Mouse (Mus musculus) MEL (cell line): ENCODE results near the gene Numa1. TPM values are rescaled to one million over a fixed set of nuclear protein-coding genes. Genes with fewer than 3 reads are reported as not detected.

Experiments used
- DNase-seq: peaks from one replicate; pipeline ENCODE4 v3.0.0; 2011; ENCODE audit warnings: low read depth, low spot score
- H3K27ac ChIP-seq: 2 replicates; pipeline ENCODE4 v1.5.1; 2012; ENCODE audit warnings: low read depth, mild to moderate bottlenecking, control low read depth, low read length, moderate library complexity; ENCODE audit not compliant: control insufficient read depth
- H3K27me3 ChIP-seq, 2 experiments: fragments of 150-350 bp in 1 of 2; sonication (generic) in 1 of 2; 2 replicates each; pipeline ENCODE4 v1.6.1; 2012; ENCODE audit warnings: low read length in 2 of 2, mild to moderate bottlenecking in 2 of 2, improper control_type of control experiment in 1 of 2, moderate library complexity in 1 of 2; ENCODE audit not compliant: insufficient read depth in 2 of 2, control insufficient read depth in 1 of 2
- H3K36me3 ChIP-seq, 2 experiments: 2 replicates each; pipeline ENCODE4 v1.6.1; 2012 to 2014; ENCODE audit warnings: low read length in 2 of 2, improper control_type of control experiment in 1 of 2, inconsistent platforms in 1 of 2, mild to moderate bottlenecking in 1 of 2; ENCODE audit not compliant: insufficient read depth in 2 of 2, control insufficient read depth in 1 of 2
- H3K4me1 ChIP-seq, 2 experiments: fragments of 150-350 bp in 1 of 2; sonication (generic) in 1 of 2; 2 replicates each; pipeline ENCODE4 v1.6.1; 2012; ENCODE audit warnings: low read length in 2 of 2, improper control_type of control experiment in 1 of 2, mild to moderate bottlenecking in 1 of 2; ENCODE audit not compliant: insufficient read depth in 2 of 2, control insufficient read depth in 1 of 2
- H3K4me3 ChIP-seq, 2 experiments: fragments of 150-350 bp in 1 of 2; sonication (generic) in 1 of 2; 2 replicates each; pipeline ENCODE4 v1.5.1; 2012; ENCODE audit warnings: low read depth in 2 of 2, low read length in 2 of 2, mild to moderate bottlenecking in 2 of 2, moderate library complexity in 2 of 2, control low read depth in 1 of 2, improper control_type of control experiment in 1 of 2; ENCODE audit not compliant: control insufficient read depth in 1 of 2, insufficient read depth in 1 of 2
- H3K79me2 ChIP-seq: 2 replicates; pipeline ENCODE4 v1.6.1; 2012; ENCODE audit warnings: mild to moderate bottlenecking, low read length, moderate library complexity; ENCODE audit not compliant: control insufficient read depth, poor library complexity, insufficient read depth
- H3K9ac ChIP-seq: 2 replicates; pipeline ENCODE4 v1.6.1; 2012; ENCODE audit warnings: low read depth, mild to moderate bottlenecking, control low read depth, low read length, moderate library complexity; ENCODE audit not compliant: control insufficient read depth, poor library complexity, severe bottlenecking
- H3K9me3 ChIP-seq: fragments of 150-350 bp; sonication (generic); replicated peaks from 2 replicates; pipeline ENCODE4 v1.6.1; 2012; ENCODE audit warnings: mild to moderate bottlenecking, low read length, improper control_type of control experiment, moderate library complexity; ENCODE audit not compliant: insufficient read depth
- BHLHE40 ChIP-seq: IDR thresholded peaks from 2 replicates; pipeline ENCODE4 v1.6.1; 2012; ENCODE audit warnings: low read depth, mild to moderate bottlenecking, inconsistent platforms, low read length, improper control_type of control experiment, borderline replicate concordance
- CHD1 ChIP-seq: IDR thresholded peaks from 2 replicates; pipeline ENCODE4 v1.6.1; 2012; ENCODE audit warnings: low read depth, mild to moderate bottlenecking, inconsistent platforms, low read length, improper control_type of control experiment
- ETS1 ChIP-seq: IDR thresholded peaks from 2 replicates; pipeline ENCODE4 v1.6.1; 2012; ENCODE audit warnings: low read depth, mild to moderate bottlenecking, inconsistent platforms, low read length, improper control_type of control experiment, moderate library complexity
- JUND ChIP-seq: IDR thresholded peaks from 2 replicates; pipeline ENCODE4 v1.6.1; 2011; ENCODE audit warnings: low read depth, mild to moderate bottlenecking, improper control_type of control experiment, low read length
- MAX ChIP-seq: IDR thresholded peaks from 2 replicates; pipeline ENCODE4 v1.6.1; 2011; ENCODE audit warnings: low read length, improper control_type of control experiment
- MAZ ChIP-seq: IDR thresholded peaks from 2 replicates; pipeline ENCODE4 v1.6.1; 2012; ENCODE audit warnings: low read depth, mild to moderate bottlenecking, inconsistent platforms, low read length, improper control_type of control experiment
- MXI1 ChIP-seq: IDR thresholded peaks from 2 replicates; pipeline ENCODE4 v1.6.1; 2011; ENCODE audit warnings: mild to moderate bottlenecking, low read depth, low read length, improper control_type of control experiment
- MYB ChIP-seq: IDR thresholded peaks from 2 replicates; pipeline ENCODE4 v1.6.1; 2011; ENCODE audit warnings: mild to moderate bottlenecking, low read depth, low read length, improper control_type of control experiment
- MYC ChIP-seq: IDR thresholded peaks from 2 replicates; pipeline ENCODE4 v1.6.1; 2011; ENCODE audit warnings: low read depth, mild to moderate bottlenecking, low read length, improper control_type of control experiment, moderate library complexity
- NELFE ChIP-seq: IDR thresholded peaks from 2 replicates; pipeline ENCODE4 v1.6.1; 2011; ENCODE audit warnings: low read depth, low read length, improper control_type of control experiment
- NRF1 ChIP-seq: IDR thresholded peaks from 2 replicates; pipeline ENCODE4 v1.6.1; 2014; ENCODE audit warnings: low read depth, mild to moderate bottlenecking, inconsistent platforms, low read length, improper control_type of control experiment, moderate library complexity; ENCODE audit not compliant: poor library complexity, insufficient read depth, severe bottlenecking
- POLR2AphosphoS5 ChIP-seq: IDR thresholded peaks from 2 replicates; pipeline ENCODE4 v1.6.1; 2012; ENCODE audit warnings: low read depth, borderline replicate concordance, mild to moderate bottlenecking, inconsistent platforms, low read length, moderate library complexity, mixed read lengths
- SIN3A ChIP-seq: IDR thresholded peaks from 2 replicates; pipeline ENCODE4 v1.6.1; 2012; ENCODE audit warnings: low read length, improper control_type of control experiment, inconsistent platforms
- SMC3 ChIP-seq: IDR thresholded peaks from 2 replicates; pipeline ENCODE4 v1.6.1; 2011; ENCODE audit warnings: low read depth, low read length, improper control_type of control experiment
- TAL1 ChIP-seq: IDR thresholded peaks from 2 replicates; pipeline ENCODE4 v1.6.1; 2012; ENCODE audit warnings: mild to moderate bottlenecking, inconsistent platforms, low read length, moderate library complexity, mixed read lengths
- TBP ChIP-seq: IDR thresholded peaks from 2 replicates; pipeline ENCODE4 v1.8.0; 2011; ENCODE audit warnings: low read depth, low read length, improper control_type of control experiment
- UBTF ChIP-seq: IDR thresholded peaks from 2 replicates; pipeline ENCODE4 v1.6.1; 2012; ENCODE audit warnings: low read depth, mild to moderate bottlenecking, inconsistent platforms, low read length, improper control_type of control experiment, moderate library complexity, borderline replicate concordance; ENCODE audit not compliant: insufficient read depth
- USF2 ChIP-seq, 2 experiments: IDR thresholded peaks; 2 replicates each; pipeline ENCODE4 v1.6.1; 2011 to 2012; ENCODE audit warnings: improper control_type of control experiment in 2 of 2, low read length in 2 of 2, borderline replicate concordance in 1 of 2, inconsistent platforms in 1 of 2, low read depth in 1 of 2, mild to moderate bottlenecking in 1 of 2; ENCODE audit not compliant: insufficient read depth in 1 of 2
- ZMIZ1 ChIP-seq: IDR thresholded peaks from 2 replicates; pipeline ENCODE4 v1.6.1; 2012; ENCODE audit warnings: low read depth, mild to moderate bottlenecking, inconsistent platforms, low read length, improper control_type of control experiment, moderate library complexity
- polyA plus RNA-seq, 2 experiments: library from polyadenylated mRNA; stranded (reverse) in 1 of 2; unstranded in 1 of 2; fragments of >175 nt in 1 of 2; fragments of >200 nt in 1 of 2; gene quantifications; 2 replicates each; pipeline versions ENCODE4 v1.2.1 to v1.2.4; 2012; ENCODE audit warnings: low replicate concordance in 2 of 2, low read depth in 1 of 2; ENCODE audit not compliant: insufficient read length in 2 of 2, insufficient read depth in 1 of 2, missing spikeins in 1 of 2
- total RNA-seq: library from RNA; depleted of rRNA; stranded (reverse); fragments of 300-350 nt; gene quantifications from 2 replicates; pipeline ENCODE4 v1.2.3, GENCODE M21; 2012

Numa1 gene
- total and polyA plus RNA-seq, 3 experiments: 48.7 to 91.2 (median 50.0) TPM

GRCm38 (mm10) chr7:102014995-102015394 lies 81.1 kb downstream of the Numa1 start:
- Histone ChIP-seq H3K9me3 (no peaks in the 10 kb centered on the region), H3K36me3 (peaks cover 0 to 2% of the 10 kb centered on the region in 2 experiments; a peak in 2 of 4 replicates), H3K27ac (no peak overlapping the region), H3K79me2 (no peaks in the 10 kb centered on the region), H3K4me3 (no peak overlapping the region), H3K4me1 (no peaks in the 10 kb centered on the region), H3K9ac (no peak overlapping the region), H3K27me3 (no peaks in the 10 kb centered on the region)
- TF ChIP-seq MAZ (no peak), NELFE (no peak), POLR2AphosphoS5 (no peak), JUND (no peak), NRF1 (no peak), MAX (no peak), ZMIZ1 (no peak), USF2 (IDR thresholded peaks at IDR 0.05; ENCODE audit: borderline replicate concordance in 1 of 2, insufficient read depth in 1 of 2, low read depth in 1 of 2, low read length in 2 of 2) (no peak), SIN3A (no peak), UBTF (no peak), MXI1 (no peak), BHLHE40 (no peak), TBP (no peak), MYB (no peak), CHD1 (no peak), SMC3 (no peak)
- no peak for DNase-seq

- Histone ChIP-seq H3K4me1 (no peaks in the 10 kb centered on the region), H3K27me3 (no peaks in the 10 kb centered on the region), H3K27ac (no peak overlapping the region), H3K4me3 (no peak overlapping the region), H3K9me3 (no peaks in the 10 kb centered on the region), H3K9ac (no peak overlapping the region), H3K79me2 (no peaks in the 10 kb centered on the region), H3K36me3 (peaks cover 0 to 4% of the 10 kb centered on the region in 2 experiments; a peak in 2 of 4 replicates)
- no peak for TF ChIP-seq MYC
- no peak for TF ChIP-seq TAL1
- no peak for TF ChIP-seq ETS1
- no peak for DNase-seq
Observed at GRCm38 (mm10) chr7:102016936-102017335, 83.0 kb downstream of the Numa1 start.
